Mouse (Mus musculus) retina, embryonic 14.5 days (tissue): ENCODE results near the gene Cox10.

Experiments
- DNase-seq: peaks from one replicate; pipeline ENCODE4 v3.0.0-alpha.2; 2015; ENCODE audit warnings: low spot score

Cox10 gene

GRCm38 (mm10) chr11:64045041-64045440, 34.2 kb downstream of the Cox10 start:
- no peak for DNase-seq

GRCm38 (mm10) chr11:64044024-64044423, 35.2 kb downstream of the Cox10 start:
- DNase-seq, result no peak

GRCm38 (mm10) chr11:64041281-64041680, 38.0 kb downstream of the Cox10 start:
- DNase-seq, result no peak

GRCm38 (mm10) chr11:64039600-64039999, 39.7 kb downstream of the Cox10 start:
- no peak for DNase-seq

GRCm38 (mm10) chr11:64037471-64038125, 41.7 kb downstream of the Cox10 start:
- no peak for DNase-seq

- no peak for DNase-seq
Observed at GRCm38 (mm10) chr11:64036306-64036705, 43.0 kb downstream of the Cox10 start.

GRCm38 (mm10) chr11:64035709-64036108, 43.6 kb downstream of the Cox10 start:
- no peak for DNase-seq

- no peak for DNase-seq
Observed at GRCm38 (mm10) chr11:64034686-64035085, 44.6 kb downstream of the Cox10 start.

- no peak for DNase-seq
Observed at GRCm38 (mm10) chr11:64027423-64027822, 51.8 kb downstream of the Cox10 start.

- DNase-seq, result no peak
Observed at GRCm38 (mm10) chr11:64025843-64026242, 53.4 kb downstream of the Cox10 start.

- no peak for DNase-seq
Observed at GRCm38 (mm10) chr11:64024575-64024974, 54.7 kb downstream of the Cox10 start.

- no peak for DNase-seq
Observed at GRCm38 (mm10) chr11:64023380-64023981, 55.8 kb downstream of the Cox10 start.

GRCm38 (mm10) chr11:64022403-64023047, 56.7 kb downstream of the Cox10 start:
- DNase-seq, result peak; percentile 54

GRCm38 (mm10) chr11:64019235-64019634, 60.0 kb downstream of the Cox10 start:
- DNase-seq, result no peak

GRCm38 (mm10) chr11:64018165-64018564, 61.1 kb downstream of the Cox10 start:
- no peak for DNase-seq

- DNase-seq, result no peak
Observed at GRCm38 (mm10) chr11:64015309-64015708, 64.0 kb downstream of the Cox10 start.

- peak; percentile 38 for DNase-seq
Observed at GRCm38 (mm10) chr11:64010724-64011496, 68.4 kb downstream of the Cox10 start.

GRCm38 (mm10) chr11:64004152-64004551, 75.1 kb downstream of the Cox10 start:
- no peak for DNase-seq

- DNase-seq, result no peak
Observed at GRCm38 (mm10) chr11:64003484-64003883, 75.8 kb downstream of the Cox10 start.

- DNase-seq, result no peak
Observed at GRCm38 (mm10) chr11:64002629-64003028, 76.6 kb downstream of the Cox10 start.

GRCm38 (mm10) chr11:64001111-64001510, 78.2 kb downstream of the Cox10 start:
- DNase-seq, result no peak

- DNase-seq, result no peak
Observed at GRCm38 (mm10) chr11:64000200-64000794, 79.0 kb downstream of the Cox10 start.
